Mouse (Mus musculus): Measurements from ENCODE around the gene Gatb.

The Gatb gene

GRCm38 (mm10) chr3:85703141-85703882 is 129.4 kb downstream of the Gatb start:
- no peak for DNase-seq (ENCODE audit: low spot score in 2 of 2)
